Comparison of ENCODE assay signal across 15 mouse cellular contexts in the genomic region with DNA sequence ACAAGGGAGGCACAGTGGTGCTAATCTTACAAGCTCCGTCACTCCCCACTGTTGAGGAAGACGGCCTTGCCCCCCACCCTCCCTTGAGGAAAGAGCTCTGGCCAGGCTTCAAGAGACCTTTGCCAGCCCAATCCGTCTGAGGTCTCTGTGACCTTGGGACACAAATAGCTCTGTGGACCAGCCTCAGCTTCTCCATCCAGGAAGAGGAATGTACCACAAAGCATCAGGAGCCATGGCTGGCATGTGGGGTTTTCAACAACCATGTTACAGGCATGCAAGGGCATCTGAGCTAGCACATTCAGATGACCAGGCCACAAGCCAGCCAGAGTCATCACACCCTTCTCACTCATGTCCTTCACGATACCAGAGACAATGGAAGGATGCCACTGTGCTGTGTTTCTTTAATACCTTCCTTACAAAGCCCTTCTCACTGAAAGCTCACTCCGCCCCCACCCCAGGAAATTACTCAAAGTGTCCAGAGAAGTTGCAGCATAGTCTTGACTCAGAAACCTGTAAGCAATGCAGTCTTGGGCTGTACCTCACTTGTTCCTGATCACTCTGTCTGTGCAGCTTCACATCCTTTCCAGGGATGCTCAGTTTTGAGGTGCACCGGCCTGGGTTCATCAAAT.
DNase-seq lines count a peak whose midpoint lies in the region; ATAC-seq and TF ChIP-seq lines count a peak whose summit lies in the region.
"Had no signal": no experiment of that assay in that cellular context is flagged by ENCODE, and none has a peak within 500 bp of the region (broad histone marks: within the 10 kb centered on the region; RNA-seq: fewer than 3 reads in every experiment).

No protein-coding gene starts in this region.

- no peak overlapping the region for H3K4me2 ChIP-seq in lung, postnatal 0 days (replicated peaks; ENCODE audit: low read depth, low read length)
- no peak overlapping the region for H3K4me2 ChIP-seq in midbrain, embryonic 13.5 days (replicated peaks)
- H3K4me2 ChIP-seq: intestine, embryonic 15.5 days had no signal

- no peak for TF ChIP-seq CTCF in lung, postnatal 0 days (IDR thresholded peaks at IDR 0.05)

- no peak overlapping the region for H3K4me3 ChIP-seq in lung, postnatal 0 days (ENCODE audit: low read depth, low read length)
- no peak overlapping the region for H3K4me3 ChIP-seq in midbrain, embryonic 13.5 days (replicated peaks)
- H3K4me3 ChIP-seq: forebrain, embryonic 10.5 days; intestine, embryonic 15.5 days had no signal

- H3K36me3 ChIP-seq in lung, postnatal 0 days (ENCODE audit: insufficient read depth, low read length) = no peaks in the 10 kb centered on the region
- no peaks in the 10 kb centered on the region for H3K36me3 ChIP-seq in midbrain, embryonic 13.5 days
- H3K36me3 ChIP-seq: forebrain, embryonic 10.5 days; intestine, embryonic 15.5 days had no signal

- no peak overlapping the region for H3K27ac ChIP-seq in lung, postnatal 0 days (ENCODE audit: low read length)
- H3K27ac ChIP-seq in midbrain, embryonic 13.5 days = no peak overlapping the region
- H3K27ac ChIP-seq: forebrain, embryonic 10.5 days; intestine, embryonic 15.5 days had no signal

- 61% methylated on average over 6 of the region's 6 CpGs for WGBS in lung, postnatal 0 days
- WGBS in midbrain, embryonic 13.5 days = 79% methylated on average over 6 of the region's 6 CpGs

- H3K27me3 ChIP-seq in lung, postnatal 0 days (replicated peaks; ENCODE audit: insufficient read depth, low read length) = no peaks in the 10 kb centered on the region
- H3K27me3 ChIP-seq in midbrain, embryonic 13.5 days = no peaks in the 10 kb centered on the region
- H3K27me3 ChIP-seq: intestine, embryonic 15.5 days had no signal

- DNase-seq in lung, postnatal 0 days (ENCODE audit: low spot score) = peak; percentile 44
- no peak for DNase-seq in lung, adult 18-20 months
- DNase-seq in heart, adult 18-20 months = peak; percentile 72 to 77
- DNase-seq in heart, postnatal 10 days = peak; percentile 69 to 82
- DNase-seq in right cerebral cortex, adult 18-20 months = no peak
- DNase-seq: adrenal gland, postnatal 14 days; cerebellum, adult 18-20 months; kidney, postnatal 14 days; midbrain, embryonic 14.5 days; right cerebral cortex, postnatal 4 days had no signal

- H3K9me3 ChIP-seq in lung, postnatal 0 days (ENCODE audit: low read length) = no peaks in the 10 kb centered on the region
- no peaks in the 10 kb centered on the region for H3K9me3 ChIP-seq in midbrain, embryonic 13.5 days
- H3K9me3 ChIP-seq: forebrain, embryonic 10.5 days; intestine, embryonic 15.5 days had no signal

- peak; percentile 64 for ATAC-seq in lung, postnatal 0 days
- ATAC-seq in megakaryocyte progenitor cell, adult 5-6 weeks (replicated peaks; ENCODE audit: poor library complexity) = peak; percentile 61
- no peak for ATAC-seq in midbrain, embryonic 13.5 days
- ATAC-seq in activated CD4-positive, CD25-positive, alpha-beta regulatory T cell, adult 4 months = no peak
- ATAC-seq: intestine, embryonic 15.5 days had no signal

- no peak for TF ChIP-seq EP300 in lung, postnatal 0 days (IDR thresholded peaks at IDR 0.05)

- H3K4me1 ChIP-seq in lung, postnatal 0 days (ENCODE audit: insufficient read depth, low read depth, low read length) = no peaks in the 10 kb centered on the region
- H3K4me1 ChIP-seq in midbrain, embryonic 13.5 days (replicated peaks) = no peaks in the 10 kb centered on the region
- H3K4me1 ChIP-seq: intestine, embryonic 15.5 days had no signal

- no peak overlapping the region for H3K9ac ChIP-seq in lung, postnatal 0 days (replicated peaks; ENCODE audit: low read depth)
- no peak overlapping the region for H3K9ac ChIP-seq in midbrain, embryonic 13.5 days (replicated peaks)
- H3K9ac ChIP-seq: intestine, embryonic 15.5 days had no signal

- intact Hi-C loops in heart, postnatal 10 days (cut with DNase I) = loop anchor here (1.0 kb wide), 1 partner anchor 27 kb away; no protein-coding TSS in a partner anchor

Comparison
In these comparisons a context has a peak if more than half of its experiments do, and no peak if none do; other contexts are left out.
1. DNase-seq: peak in lung, postnatal 0 days (single experiment), heart, adult 18-20 months (2 of 2) and heart, postnatal 10 days (2 of 2); none in lung, adult 18-20 months (0 of 2) and right cerebral cortex, adult 18-20 months (single experiment).
2. ATAC-seq: peak in lung, postnatal 0 days (single experiment) and megakaryocyte progenitor cell, adult 5-6 weeks (single experiment); none in midbrain, embryonic 13.5 days (single experiment) and activated CD4-positive, CD25-positive, alpha-beta regulatory T cell, adult 4 months (single experiment).